Mouse (Mus musculus) olfactory bulb, adult 2 months (tissue): ENCODE results near the gene Gm11027. TPM values are rescaled to one million over a fixed set of nuclear protein-coding genes. Genes with fewer than 3 reads are reported as not detected.

Experiments used
- H3K27ac ChIP-seq: fragments of 200-500 bp; 2 replicates; pipeline ENCODE4 v1.5.1; 2012; ENCODE audit warnings: low read depth, low read length; ENCODE audit not compliant: insufficient read depth
- H3K4me1 ChIP-seq: fragments of 200-500 bp; 2 replicates; pipeline ENCODE4 v1.6.1; 2012; ENCODE audit warnings: low read length; ENCODE audit not compliant: control insufficient read depth, insufficient read depth
- H3K4me3 ChIP-seq: fragments of 200-500 bp; 2 replicates; pipeline ENCODE4 v1.5.1; 2012; ENCODE audit warnings: mild to moderate bottlenecking, low read depth, low read length, moderate library complexity; ENCODE audit not compliant: insufficient read depth
- CTCF ChIP-seq: fragments of 200-500 bp; IDR thresholded peaks from 2 replicates; pipeline ENCODE4 v1.5.1; 2012; ENCODE audit warnings: low read depth, mild to moderate bottlenecking, low read length, moderate library complexity; ENCODE audit not compliant: insufficient read depth
- POLR2A ChIP-seq: fragments of 200-500 bp; IDR thresholded peaks from 2 replicates; pipeline ENCODE4 v1.6.1; 2012; ENCODE audit warnings: mild to moderate bottlenecking, low read depth, low read length, moderate library complexity; ENCODE audit not compliant: insufficient read depth
- WGBS: fragments of 180-500 bp; shearing (Covaris S2); methylation state at CpG from one replicate; pipeline ENCODE4 v1.1.7; 2018; 5-methylcytosine and 5-hydroxymethylcytosine counted together
- polyA plus RNA-seq: library from polyadenylated mRNA; stranded (reverse); fragments of >200 nt; gene quantifications from 2 replicates; pipeline ENCODE4 v1.2.4, GENCODE M21; 2012; ENCODE audit warnings: low replicate concordance; ENCODE audit not compliant: missing spikeins, insufficient read depth, insufficient read length

The Gm11027 gene
- polyA plus RNA-seq, 1 experiment, result not detected

- WGBS, result 56% methylated on average over 8 of the region's 8 CpGs
- no peaks in the 10 kb centered on the region for H3K4me1 ChIP-seq
- H3K27ac ChIP-seq, result no peak overlapping the region
These were observed 20.5 kb upstream of the Gm11027 start for GRCm38 (mm10) chr12:116254652-116255051.

GRCm38 (mm10) chr12:116255636-116256035 is 19.6 kb upstream of the Gm11027 start:
- no peaks in the 10 kb centered on the region for H3K4me1 ChIP-seq
- 90% methylated on average over 11 of the region's 11 CpGs for WGBS
- no peak overlapping the region for H3K4me3 ChIP-seq
- no peak for TF ChIP-seq POLR2A
- no peak for TF ChIP-seq CTCF
- H3K27ac ChIP-seq, result no peak overlapping the region

More at GRCm38 (mm10) chr12:116254652-116255051, 20.5 kb upstream of the Gm11027 start:
- H3K4me3 ChIP-seq, result no peak overlapping the region
- no peak for TF ChIP-seq CTCF
- TF ChIP-seq POLR2A, result no peak

GRCm38 (mm10) chr12:116258321-116258720 is 16.9 kb upstream of the Gm11027 start:
- 93% methylated on average over 2 of the region's 2 CpGs for WGBS
- Histone ChIP-seq H3K4me3 (no peak overlapping the region), H3K4me1 (no peaks in the 10 kb centered on the region), H3K27ac (no peak overlapping the region)
- TF ChIP-seq POLR2A (no peak), CTCF (no peak)

DNA sequence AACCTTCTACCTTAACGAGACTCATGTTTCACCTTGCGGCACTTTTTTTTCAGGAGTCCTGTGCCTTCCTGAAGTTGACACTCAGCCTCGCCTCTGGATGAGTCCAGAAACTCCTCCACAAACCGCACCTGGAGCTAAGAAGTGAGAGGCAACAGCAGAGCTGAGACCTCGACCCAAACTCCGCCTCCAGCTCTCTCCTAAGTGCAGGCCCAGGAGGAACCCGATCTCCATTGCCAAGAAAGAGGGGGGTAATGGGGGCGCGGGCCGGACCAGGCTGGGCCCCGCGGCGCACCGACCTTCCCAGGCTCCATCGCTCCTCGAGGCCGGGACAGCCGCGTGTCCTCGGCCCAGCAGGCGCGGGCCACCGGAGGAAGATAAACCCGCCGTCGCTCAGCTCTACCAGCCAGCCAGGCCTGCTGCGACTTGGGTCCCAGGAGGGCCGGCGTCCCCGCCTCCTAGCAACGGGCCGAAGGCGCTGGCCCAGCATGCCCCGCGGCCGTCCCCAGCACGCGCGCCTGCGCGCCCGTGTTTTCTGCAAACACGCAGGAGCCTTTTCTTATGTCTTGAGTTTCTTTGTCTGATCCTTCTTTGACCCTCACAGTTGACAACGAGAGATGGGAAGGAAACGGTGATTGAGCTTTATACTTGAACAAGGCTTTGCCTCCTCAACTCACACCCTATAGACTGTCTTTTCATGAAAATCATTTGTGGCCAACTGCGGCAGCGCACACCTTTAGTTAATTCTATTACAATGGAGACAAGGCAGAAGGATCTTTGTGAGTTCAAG is 12.4 kb upstream of the Gm11027 start, which contains the start of gene Wdr60:
Wdr60 (minus strand) TSS at position 468 of the 787 bp plus-strand sequence.
- 3% methylated on average over 47 of the region's 47 CpGs for WGBS
- TF ChIP-seq POLR2A (peak; percentile 75), CTCF (no peak)
- H3K4me1 ChIP-seq, result no peaks in the 10 kb centered on the region
- no peak within 1 kb of the TSS; the same call in 1 of the 2 replicates for H3K27ac ChIP-seq
- H3K4me3 ChIP-seq, result peak within 1 kb of the TSS; percentile 99

GRCm38 (mm10) chr12:116264756-116265155 is 10.4 kb upstream of the Gm11027 start:
- Histone ChIP-seq H3K4me1 (no peaks in the 10 kb centered on the region), H3K27ac (no peak overlapping the region), H3K4me3 (no peak overlapping the region)
- 88% methylated on average over 2 of the region's 2 CpGs for WGBS
- TF ChIP-seq CTCF (no peak), POLR2A (no peak)

GRCm38 (mm10) chr12:116265275-116265674 is 9.9 kb upstream of the Gm11027 start:
- Histone ChIP-seq H3K27ac (no peak overlapping the region), H3K4me1 (no peaks in the 10 kb centered on the region), H3K4me3 (no peak overlapping the region)
- WGBS, result 84% methylated on average over 2 of the region's 2 CpGs
- TF ChIP-seq CTCF (no peak), POLR2A (no peak)

GRCm38 (mm10) chr12:116269450-116269849 is 5.7 kb upstream of the Gm11027 start:
- TF ChIP-seq CTCF (no peak), POLR2A (no peak)
- no peak overlapping the region for H3K27ac ChIP-seq
- no peak overlapping the region for H3K4me3 ChIP-seq
- 81% methylated on average over 5 of the region's 5 CpGs for WGBS
- H3K4me1 ChIP-seq, result no peaks in the 10 kb centered on the region

- WGBS, result 80% methylated on average over 1 of the region's 1 CpGs
- Histone ChIP-seq H3K4me1 (no peaks in the 10 kb centered on the region), H3K27ac (no peak overlapping the region), H3K4me3 (no peak overlapping the region)
- no peak for TF ChIP-seq CTCF
- no peak for TF ChIP-seq POLR2A
These were observed 4.6 kb upstream of the Gm11027 start for GRCm38 (mm10) chr12:116270538-116270937.

GRCm38 (mm10) chr12:116271071-116271470 is 4.1 kb upstream of the Gm11027 start:
- TF ChIP-seq POLR2A (no peak), CTCF (no peak)
- 95% methylated on average over 2 of the region's 2 CpGs for WGBS

More at GRCm38 (mm10) chr12:116271071-116271470, 4.1 kb upstream of the Gm11027 start:
- H3K27ac ChIP-seq, result no peak overlapping the region
- H3K4me3 ChIP-seq, result no peak overlapping the region
- no peaks in the 10 kb centered on the region for H3K4me1 ChIP-seq
